Mouse (Mus musculus) neural tube, embryonic 14.5 days (tissue): ENCODE data around the gene Amh. TPM values are rescaled to one million over a fixed set of nuclear protein-coding genes. Genes with fewer than 3 reads are reported as not detected.

Experiments used
- ATAC-seq: fragments of 200-750 bp; cut with Nextera tagmentation; 2 replicates; pipeline ENCODE4 v1.8.0; 2017; ENCODE audit warnings: low read depth, mild to moderate bottlenecking, moderate TSS enrichment, moderate library complexity
- H3K27ac ChIP-seq: fragments of 300-500 bp; sonication (generic); 2 replicates; pipeline ENCODE4 v1.5.1; 2014; ENCODE audit warnings: low read depth, mild to moderate bottlenecking, control low read depth, low read length, moderate library complexity, mixed read lengths
- H3K27me3 ChIP-seq: fragments of 300-500 bp; sonication (generic); 2 replicates; pipeline ENCODE4 v1.6.1; 2014; ENCODE audit warnings: low read length; ENCODE audit not compliant: control insufficient read depth, insufficient read depth
- H3K36me3 ChIP-seq: fragments of 300-500 bp; sonication (generic); 2 replicates; pipeline ENCODE4 v1.6.1; 2014; ENCODE audit warnings: low read length, mixed read lengths; ENCODE audit not compliant: control insufficient read depth, insufficient read depth
- H3K4me1 ChIP-seq: fragments of 300-500 bp; sonication (generic); 2 replicates; pipeline ENCODE4 v1.6.1; 2014; ENCODE audit warnings: low read length; ENCODE audit not compliant: control insufficient read depth, insufficient read depth
- H3K4me2 ChIP-seq: fragments of 300-500 bp; sonication (generic); 2 replicates; pipeline ENCODE4 v1.6.1; 2014; ENCODE audit warnings: mild to moderate bottlenecking, low read depth, low read length, control low read depth
- H3K4me3 ChIP-seq: fragments of 300-500 bp; sonication (generic); 2 replicates; pipeline ENCODE4 v1.5.1; 2014; ENCODE audit warnings: low read depth, low read length, control low read depth, mixed read lengths
- H3K9ac ChIP-seq: fragments of 300-500 bp; sonication (generic); replicated peaks from 2 replicates; pipeline ENCODE4 v1.6.1; 2014; ENCODE audit warnings: low read depth, mild to moderate bottlenecking, control low read depth, low read length, mixed read lengths
- H3K9me3 ChIP-seq: fragments of 300-500 bp; sonication (generic); 2 replicates; pipeline ENCODE4 v1.6.1; 2016; ENCODE audit warnings: low read length; ENCODE audit not compliant: control insufficient read depth
- WGBS: fragments of 180-500 bp; shearing (Covaris S2); extraction: QIAGEN DNeasy Blood & Tissue Kit; methylation state at CpG from one replicate; pipeline ENCODE4 v1.1.7; 2014; 5-methylcytosine and 5-hydroxymethylcytosine counted together
- polyA plus RNA-seq: library from polyadenylated mRNA; unstranded; fragments of >200 nt; fragmentation: Nextera tagmentation; extraction: Ambion mirVana; gene quantifications from 2 replicates; pipeline ENCODE4 v1.2.1, GENCODE M21; 2014

Amh gene
- polyA plus RNA-seq, 1 experiment from 2014 or later = 0.16 TPM

GRCm38 (mm10) chr10:80761821-80762220 is 43.2 kb upstream of the Amh start:
- Histone ChIP-seq H3K9me3 (no peaks in the 10 kb centered on the region), H3K4me3 (no peak overlapping the region), H3K9ac (no peak overlapping the region), H3K36me3 (peaks cover 12% of the 10 kb centered on the region), H3K27me3 (no peaks in the 10 kb centered on the region), H3K4me1 (peaks cover 19% of the 10 kb centered on the region), H3K4me2 (no peak overlapping the region), H3K27ac (no peak overlapping the region)
- 66% methylated on average over 3 of the region's 3 CpGs for WGBS
- no peak for ATAC-seq

GRCm38 (mm10) chr10:80763502-80763901 is 41.5 kb upstream of the Amh start:
- Histone ChIP-seq H3K4me1 (peaks cover 3% of the 10 kb centered on the region; the same call in 1 of the 2 replicates), H3K36me3 (peaks cover 25% of the 10 kb centered on the region), H3K27ac (no peak overlapping the region), H3K4me3 (no peak overlapping the region), H3K27me3 (no peaks in the 10 kb centered on the region), H3K9me3 (no peaks in the 10 kb centered on the region), H3K4me2 (no peak overlapping the region), H3K9ac (no peak overlapping the region)
- WGBS = 96% methylated on average over 2 of the region's 2 CpGs
- no peak for ATAC-seq

DNA sequence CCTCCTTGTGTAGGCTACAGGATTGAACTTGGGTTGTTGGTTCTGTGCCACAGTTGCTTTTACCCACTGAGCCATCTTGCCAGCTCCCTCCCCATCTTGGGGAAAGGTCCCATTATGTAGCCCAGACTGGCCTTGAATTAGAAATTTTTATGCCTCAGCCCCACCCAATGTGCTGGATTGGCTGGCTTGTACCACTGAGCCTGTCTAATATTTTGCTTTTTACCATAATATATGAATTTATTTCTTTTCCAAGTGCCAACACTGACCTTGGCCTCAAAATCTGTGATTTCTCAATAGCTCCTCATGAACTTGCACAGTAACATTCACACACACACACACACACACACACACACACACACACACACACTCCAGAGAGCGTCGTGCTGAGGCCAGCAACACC is 39.3 kb upstream of the Amh start:
- no peak overlapping the region for H3K9ac ChIP-seq
- H3K27ac ChIP-seq = no peak overlapping the region
- H3K4me3 ChIP-seq = no peak overlapping the region
- ATAC-seq = no peak
- no peak overlapping the region for H3K4me2 ChIP-seq
- H3K9me3 ChIP-seq = no peaks in the 10 kb centered on the region
- 95% methylated on average over 2 of the region's 2 CpGs for WGBS
- peaks cover 36% of the 10 kb centered on the region for H3K36me3 ChIP-seq
- H3K4me1 ChIP-seq = peaks cover 2% of the 10 kb centered on the region; the same call in 1 of the 2 replicates
- no peaks in the 10 kb centered on the region for H3K27me3 ChIP-seq

DNA sequence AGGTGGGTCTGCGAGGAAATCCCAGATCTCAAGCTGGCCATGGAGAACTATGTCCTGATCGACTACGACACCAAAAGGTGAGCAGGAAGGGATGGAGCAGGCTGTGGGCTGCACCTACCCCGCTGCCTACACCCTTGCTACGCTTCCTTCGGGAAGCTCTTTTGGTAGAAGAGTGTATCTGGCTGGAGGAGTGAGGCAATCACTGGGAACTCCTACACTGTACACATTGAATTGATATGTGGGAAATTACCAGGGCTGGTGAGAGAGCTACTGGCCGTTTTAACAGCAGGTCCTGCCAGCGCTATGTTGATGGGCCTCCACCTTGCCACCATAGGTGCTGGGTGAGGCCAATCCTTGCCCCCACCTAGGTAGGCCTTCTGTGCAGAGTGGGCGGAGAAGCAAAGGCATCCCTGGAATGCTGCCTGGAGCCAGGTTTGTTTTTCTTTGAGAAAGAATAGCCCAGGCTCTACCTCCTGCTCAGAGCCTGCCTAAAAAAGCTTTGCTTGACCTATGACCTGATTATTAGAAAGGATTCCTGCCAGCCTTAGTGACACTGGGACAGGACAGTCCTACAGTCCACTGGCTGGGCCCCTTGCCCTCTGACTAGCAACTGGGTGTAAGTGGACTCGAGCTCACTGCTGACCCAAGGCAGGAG is 38.8 kb upstream of the Amh start:
- no peak for ATAC-seq
- H3K36me3 ChIP-seq = peaks cover 36% of the 10 kb centered on the region
- no peak overlapping the region for H3K9ac ChIP-seq
- H3K27ac ChIP-seq = no peak overlapping the region
- H3K27me3 ChIP-seq = no peaks in the 10 kb centered on the region
- H3K4me2 ChIP-seq = no peak overlapping the region
- no peak overlapping the region for H3K4me3 ChIP-seq
- WGBS = 91% methylated on average over 10 of the region's 10 CpGs
- H3K9me3 ChIP-seq = no peaks in the 10 kb centered on the region
- H3K4me1 ChIP-seq = no peaks in the 10 kb centered on the region

DNA sequence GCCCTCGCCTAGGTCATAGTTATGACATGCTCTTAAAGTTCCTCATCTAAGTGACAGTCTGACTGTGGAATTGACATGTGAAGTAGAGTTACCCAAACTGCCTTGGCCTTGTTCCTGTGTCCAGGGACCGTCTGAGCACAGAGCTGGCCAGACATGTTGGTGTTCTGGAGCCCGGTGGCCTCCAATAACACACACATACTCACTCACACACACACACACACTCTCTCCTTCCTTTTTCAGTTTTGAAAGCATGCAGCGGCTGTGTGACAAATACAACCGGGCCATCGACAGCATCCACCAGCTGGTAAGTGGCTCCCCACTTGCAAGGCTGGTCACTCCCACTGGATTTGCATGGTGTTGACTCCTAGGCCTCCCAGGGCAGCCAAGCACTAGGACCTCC is 36.7 kb upstream of the Amh start:
- Histone ChIP-seq H3K27me3 (no peaks in the 10 kb centered on the region), H3K4me3 (no peak overlapping the region), H3K4me2 (no peak overlapping the region), H3K27ac (no peak overlapping the region), H3K36me3 (peaks cover 57% of the 10 kb centered on the region), H3K9me3 (no peaks in the 10 kb centered on the region), H3K9ac (no peak overlapping the region), H3K4me1 (no peaks in the 10 kb centered on the region)
- no peak for ATAC-seq
- 94% methylated on average over 6 of the region's 6 CpGs for WGBS

GRCm38 (mm10) chr10:80773816-80774215 is 31.2 kb upstream of the Amh start:
- ATAC-seq = no peak
- H3K27me3 ChIP-seq = no peaks in the 10 kb centered on the region
- WGBS = 91% methylated on average over 5 of the region's 5 CpGs
- H3K4me3 ChIP-seq = no peak overlapping the region
- no peak overlapping the region for H3K27ac ChIP-seq
- H3K4me2 ChIP-seq = no peak overlapping the region
- no peaks in the 10 kb centered on the region for H3K9me3 ChIP-seq
- peaks cover 72% of the 10 kb centered on the region for H3K36me3 ChIP-seq
- no peaks in the 10 kb centered on the region for H3K4me1 ChIP-seq
- H3K9ac ChIP-seq = no peak overlapping the region

DNA sequence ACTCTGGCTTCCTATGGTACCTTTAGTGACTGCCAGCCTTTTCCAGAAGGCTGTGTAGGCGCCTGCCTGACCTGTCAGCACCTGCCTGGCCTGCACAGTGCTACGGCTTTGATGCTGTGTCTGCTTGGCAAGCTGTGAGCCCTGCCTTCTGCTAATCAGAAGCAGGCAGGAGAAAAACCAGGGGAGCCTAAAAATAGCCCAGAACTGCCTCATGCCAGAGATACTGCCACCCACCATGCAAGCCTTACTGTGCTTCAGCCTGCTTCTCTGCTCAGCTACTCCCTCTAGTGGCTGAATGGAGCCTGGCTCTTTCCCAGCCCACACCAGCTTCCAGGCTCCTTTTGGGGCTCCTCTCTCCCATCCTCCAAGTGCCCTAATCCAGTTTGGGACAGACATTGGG is 30.5 kb upstream of the Amh start:
- Histone ChIP-seq H3K36me3 (peaks cover 69% of the 10 kb centered on the region), H3K4me1 (no peaks in the 10 kb centered on the region), H3K4me3 (no peak overlapping the region), H3K4me2 (no peak overlapping the region), H3K9ac (no peak overlapping the region), H3K27ac (no peak overlapping the region), H3K27me3 (no peaks in the 10 kb centered on the region), H3K9me3 (no peaks in the 10 kb centered on the region)
- 77% methylated on average over 2 of the region's 2 CpGs for WGBS
- ATAC-seq = peak; percentile 68

DNA sequence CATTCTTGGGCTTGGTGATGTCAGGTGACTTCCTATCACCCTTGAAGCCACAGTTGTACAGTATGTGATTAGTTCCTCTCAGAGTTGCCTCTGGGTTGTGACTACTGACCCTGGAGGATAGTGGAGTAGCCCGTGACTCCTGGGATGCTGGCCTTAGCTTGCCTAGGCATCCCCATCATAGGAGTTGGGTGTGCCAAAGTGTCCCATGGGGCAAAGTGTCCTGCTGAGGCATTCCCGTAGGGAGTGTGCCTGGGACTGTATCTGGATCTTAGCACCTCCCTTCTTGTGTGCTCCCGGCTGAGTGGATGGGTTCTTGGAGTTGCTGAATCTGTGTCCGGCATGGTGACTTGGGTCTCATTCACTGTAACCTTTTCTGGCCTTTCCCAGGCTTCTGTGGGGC is 30.1 kb upstream of the Amh start:
- peaks cover 71% of the 10 kb centered on the region for H3K36me3 ChIP-seq
- H3K27ac ChIP-seq = no peak overlapping the region
- H3K4me1 ChIP-seq = no peaks in the 10 kb centered on the region
- no peaks in the 10 kb centered on the region for H3K27me3 ChIP-seq
- H3K4me2 ChIP-seq = no peak overlapping the region
- 95% methylated on average over 4 of the region's 4 CpGs for WGBS
- ATAC-seq = no peak
- no peak overlapping the region for H3K9ac ChIP-seq
- H3K9me3 ChIP-seq = no peaks in the 10 kb centered on the region
- no peak overlapping the region for H3K4me3 ChIP-seq

DNA sequence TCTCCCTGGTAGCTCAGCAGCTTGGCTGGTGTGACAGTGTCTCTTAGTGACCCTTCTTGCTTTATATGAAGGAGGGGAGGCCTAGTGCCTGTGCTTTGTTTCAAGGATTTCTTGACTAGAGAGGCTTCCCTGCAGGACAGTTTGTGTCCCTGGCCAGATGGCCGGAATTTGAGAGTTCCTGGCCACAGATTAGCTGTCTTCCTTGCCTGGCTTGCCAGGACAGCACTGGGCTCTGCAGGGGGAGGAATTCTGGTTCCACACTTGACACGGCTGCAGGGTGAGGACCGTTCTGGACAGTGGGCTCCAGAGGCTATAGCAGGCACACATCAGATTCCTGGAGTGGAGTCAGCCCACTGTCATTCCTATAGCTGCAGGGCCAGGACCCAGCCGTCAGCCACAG is 29.3 kb upstream of the Amh start:
- Histone ChIP-seq H3K36me3 (peaks cover 75% of the 10 kb centered on the region), H3K4me2 (no peak overlapping the region), H3K27ac (no peak overlapping the region), H3K4me3 (no peak overlapping the region), H3K27me3 (no peaks in the 10 kb centered on the region), H3K9me3 (no peaks in the 10 kb centered on the region), H3K4me1 (no peaks in the 10 kb centered on the region), H3K9ac (no peak overlapping the region)
- ATAC-seq = no peak
- 86% methylated on average over 4 of the region's 4 CpGs for WGBS
